Mouse (Mus musculus) kidney, postnatal 0 days (tissue): ENCODE measurements at regions not wholly inside any gene's neighbourhood (a gene's known extent, or its start where the extent isn't known, plus 50 kb on each side); places are given as distances from the start of the nearest gene placed in this dataset.
"Not testable (repeated sequence)": the region's sequence is repeated elsewhere in the genome, so short reads cannot be mapped to it uniquely, and the experiment has no call there.

ENCODE experiments used
- ATAC-seq: fragments of 200-750 bp; cut with Nextera tagmentation; replicated peaks from 2 replicates; pipeline ENCODE4 v1.8.0; 2017; ENCODE audit warnings: low read depth, moderate number of reproducible peaks, moderate TSS enrichment, moderate library complexity; ENCODE audit not compliant: low FRiP score
- DNase-seq: peaks from one replicate; pipeline ENCODE4 v3.0.0-alpha.2; 2016; ENCODE audit warnings: low spot score
- H3K27ac ChIP-seq: fragments of 300-500 bp; sonication (generic); 2 replicates; pipeline ENCODE4 v1.5.1; 2014; ENCODE audit warnings: mild to moderate bottlenecking
- H3K27me3 ChIP-seq: fragments of 300-500 bp; sonication (generic); 2 replicates; pipeline ENCODE4 v1.6.1; 2014; ENCODE audit warnings: low read length, mixed read lengths; ENCODE audit not compliant: insufficient read depth
- H3K36me3 ChIP-seq: fragments of 300-500 bp; sonication (generic); 2 replicates; pipeline ENCODE4 v1.6.1; 2014; ENCODE audit warnings: low read length, mixed read lengths; ENCODE audit not compliant: insufficient read depth
- H3K4me1 ChIP-seq: fragments of 300-500 bp; sonication (generic); replicated peaks from 2 replicates; pipeline ENCODE4 v1.6.1; 2014; ENCODE audit warnings: antibody characterized with exemption, low read length, mixed read lengths; ENCODE audit not compliant: insufficient read depth
- H3K4me2 ChIP-seq: fragments of 300-500 bp; sonication (generic); 2 replicates; pipeline ENCODE4 v1.6.1; 2014; ENCODE audit warnings: mild to moderate bottlenecking, low read length, moderate library complexity, mixed read lengths
- H3K4me3 ChIP-seq: fragments of 300-500 bp; sonication (generic); replicated peaks from 2 replicates; pipeline ENCODE4 v1.5.1; 2014; ENCODE audit warnings: low read depth, low read length
- H3K9ac ChIP-seq: fragments of 300-500 bp; sonication (generic); 2 replicates; pipeline ENCODE4 v1.6.1; 2014; ENCODE audit warnings: low read depth, low read length
- H3K9me3 ChIP-seq: fragments of 300-500 bp; sonication (generic); replicated peaks from 2 replicates; pipeline ENCODE4 v1.6.1; 2016; ENCODE audit warnings: low read length, inconsistent platforms, mixed read lengths
- CTCF ChIP-seq: IDR thresholded peaks from 2 replicates; pipeline ENCODE4 v1.5.1; 2016; ENCODE audit warnings: antibody characterized with exemption, low read depth, mild to moderate bottlenecking, moderate library complexity
- WGBS: fragments of 180-500 bp; shearing (Covaris S2); extraction: QIAGEN DNeasy Blood & Tissue Kit; methylation state at CpG from one replicate; pipeline ENCODE4 v1.1.7; 2014; 5-methylcytosine and 5-hydroxymethylcytosine counted together

- 87% methylated on average over 3 of the region's 6 CpGs for WGBS
- H3K4me3 ChIP-seq, H3K36me3 ChIP-seq, H3K4me1 ChIP-seq, H3K27me3 ChIP-seq, DNase-seq, H3K4me2 ChIP-seq, H3K9ac ChIP-seq, H3K9me3 ChIP-seq, H3K27ac ChIP-seq: not testable (repeated sequence)
- ATAC-seq, result peak; percentile 38
Measured at GRCm38 (mm10) chr13:12680954-12681571, 115.4 kb downstream of the Ero1lb start.

GRCm38 (mm10) chr13:12680283-12680953, 114.7 kb downstream of the Ero1lb start:
- peak; percentile 61 for DNase-seq
- H3K4me1 ChIP-seq, H3K9me3 ChIP-seq, H3K27ac ChIP-seq, H3K4me3 ChIP-seq, H3K27me3 ChIP-seq, H3K9ac ChIP-seq, H3K36me3 ChIP-seq: not testable (repeated sequence)
- H3K4me2 ChIP-seq, result peak overlapping the region; percentile 50
- peak; percentile 64 for ATAC-seq
- TF ChIP-seq CTCF, result peak; percentile 66
- WGBS, result 11% methylated on average over 18 of the region's 19 CpGs

GRCm38 (mm10) chr13:12677372-12677771, 111.7 kb downstream of the Ero1lb start:
- Histone ChIP-seq H3K27ac (no peak overlapping the region), H3K9ac (no peak overlapping the region), H3K4me1 (no peaks in the 10 kb centered on the region), H3K4me3 (no peak overlapping the region), H3K4me2 (no peak overlapping the region), H3K9me3 (no peaks in the 10 kb centered on the region), H3K27me3 (no peaks in the 10 kb centered on the region), H3K36me3 (no peaks in the 10 kb centered on the region)
- DNase-seq, result no peak
- ATAC-seq, result no peak
- WGBS, result 73% methylated on average over 2 of the region's 2 CpGs
- TF ChIP-seq CTCF, result no peak

- not testable (repeated sequence) for H3K27me3 ChIP-seq, DNase-seq, H3K27ac ChIP-seq, H3K9ac ChIP-seq, H3K9me3 ChIP-seq, H3K4me2 ChIP-seq, H3K4me1 ChIP-seq, H3K4me3 ChIP-seq, H3K36me3 ChIP-seq, ATAC-seq
- WGBS, result 87% methylated on average over 2 of the region's 2 CpGs
Measured at GRCm38 (mm10) chr13:12671011-12671410, 105.3 kb downstream of the Ero1lb start.

GRCm38 (mm10) chr13:12668742-12669141, 103.1 kb downstream of the Ero1lb start:
- not testable (repeated sequence) for DNase-seq, H3K9ac ChIP-seq, H3K27me3 ChIP-seq, H3K27ac ChIP-seq, H3K36me3 ChIP-seq, H3K4me2 ChIP-seq, H3K4me3 ChIP-seq, H3K4me1 ChIP-seq, H3K9me3 ChIP-seq
- ATAC-seq, result peak; percentile 86
- WGBS, result no CpG with 5 or more reads among the region's 7 CpGs

GRCm38 (mm10) chr13:12667727-12668665, 102.3 kb downstream of the Ero1lb start:
- not testable (repeated sequence) for H3K27ac ChIP-seq, DNase-seq, H3K27me3 ChIP-seq, H3K4me3 ChIP-seq, H3K36me3 ChIP-seq, H3K4me2 ChIP-seq, H3K4me1 ChIP-seq, H3K9ac ChIP-seq, H3K9me3 ChIP-seq
- ATAC-seq, result peak; percentile 58
- 74% methylated on average over 9 of the region's 9 CpGs for whole genome bisulfite sequencing

- 84% methylated on average over 3 of the region's 3 CpGs for WGBS
- H3K4me2 ChIP-seq, DNase-seq: not testable (repeated sequence)
Measured at GRCm38 (mm10) chr13:12666050-12666449, 100.4 kb downstream of the Ero1lb start.

More at GRCm38 (mm10) chr13:12666050-12666449, 100.4 kb downstream of the Ero1lb start:
- ATAC-seq, H3K9me3 ChIP-seq, H3K27me3 ChIP-seq, H3K4me3 ChIP-seq, H3K4me1 ChIP-seq, H3K27ac ChIP-seq, H3K36me3 ChIP-seq, H3K9ac ChIP-seq: not testable (repeated sequence)
